Mouse (Mus musculus) forebrain, embryonic 11.5 days (tissue): ENCODE data around the gene Plgrkt. TPM values are rescaled to one million over a fixed set of nuclear protein-coding genes. Genes with fewer than 3 reads are reported as not detected.
A peak's percentile ranks its signal among the peaks of the same experiment; 100 is the strongest.

Experiments used
- ATAC-seq: fragments of 200-750 bp; cut with Nextera tagmentation; replicated peaks from 2 replicates; pipeline ENCODE4 v1.8.0; 2017; ENCODE audit warnings: moderate TSS enrichment; ENCODE audit not compliant: low FRiP score
- DNase-seq: peaks from one replicate; pipeline ENCODE4 v3.0.0-alpha.2; 2017; ENCODE audit warnings: low spot score
- H3K27ac ChIP-seq: fragments of 300-500 bp; sonication (generic); 2 replicates; pipeline ENCODE4 v1.5.1; 2014; ENCODE audit warnings: low read depth, low read length
- H3K27me3 ChIP-seq: fragments of 300-500 bp; sonication (generic); 2 replicates; pipeline ENCODE4 v1.6.1; 2014; ENCODE audit warnings: mild to moderate bottlenecking, low read length, mixed read lengths; ENCODE audit not compliant: control insufficient read depth, insufficient read depth
- H3K36me3 ChIP-seq: fragments of 300-500 bp; sonication (generic); 2 replicates; pipeline ENCODE4 v1.6.1; 2014; ENCODE audit warnings: mild to moderate bottlenecking, low read length, moderate library complexity, mixed read lengths; ENCODE audit not compliant: control insufficient read depth, insufficient read depth
- H3K4me1 ChIP-seq: fragments of 300-500 bp; sonication (generic); replicated peaks from 2 replicates; pipeline ENCODE4 v1.6.1; 2014; ENCODE audit warnings: low read length, mixed read lengths; ENCODE audit not compliant: control insufficient read depth, insufficient read depth
- H3K4me2 ChIP-seq: fragments of 300-500 bp; sonication (generic); 2 replicates; pipeline ENCODE4 v1.6.1; 2014; ENCODE audit warnings: low read depth, mild to moderate bottlenecking, low read length, moderate library complexity, mixed read lengths; ENCODE audit not compliant: severe bottlenecking
- H3K4me3 ChIP-seq: fragments of 300-500 bp; sonication (generic); 2 replicates; pipeline ENCODE4 v1.5.1; 2014; ENCODE audit warnings: low read depth, low read length
- H3K9ac ChIP-seq: fragments of 300-500 bp; sonication (generic); 2 replicates; pipeline ENCODE4 v1.6.1; 2014; ENCODE audit warnings: low read length
- H3K9me3 ChIP-seq: fragments of 300-500 bp; sonication (generic); 2 replicates; pipeline ENCODE4 v1.6.1; 2016; ENCODE audit warnings: low read length, mixed read lengths; ENCODE audit not compliant: control insufficient read depth
- WGBS: fragments of 180-500 bp; shearing (Covaris S2); extraction: QIAGEN DNeasy Blood & Tissue Kit; methylation state at CpG from one replicate; pipeline ENCODE4 v1.1.7; 2014; 5-methylcytosine and 5-hydroxymethylcytosine counted together
- polyA plus RNA-seq: library from polyadenylated mRNA; unstranded; fragments of >200 nt; fragmentation: Nextera tagmentation; extraction: Ambion mirVana; gene quantifications from 2 replicates; pipeline ENCODE4 v1.2.1, GENCODE M21; 2014

Gene Plgrkt
- polyA plus RNA-seq, 1 experiment from 2014 or later = 55.7 TPM

- H3K4me1 ChIP-seq = no peaks in the 10 kb centered on the region
- no peak overlapping the region for H3K27ac ChIP-seq
- H3K36me3 ChIP-seq = no peaks in the 10 kb centered on the region
- WGBS = 97% methylated on average over 4 of the region's 4 CpGs
- ATAC-seq (no peak), DNase-seq (no peak)
- H3K4me2 ChIP-seq = no peak overlapping the region
- no peak overlapping the region for H3K9ac ChIP-seq
- no peaks in the 10 kb centered on the region for H3K9me3 ChIP-seq
- H3K27me3 ChIP-seq = no peaks in the 10 kb centered on the region
- no peak overlapping the region for H3K4me3 ChIP-seq
These were observed 36.1 kb upstream of the Plgrkt start for GRCm38 (mm10) chr19:29403251-29403650.

GRCm38 (mm10) chr19:29402621-29403020 lies 35.4 kb upstream of the Plgrkt start:
- Histone ChIP-seq H3K9ac (no peak overlapping the region), H3K4me2 (no peak overlapping the region), H3K27ac (no peak overlapping the region), H3K36me3 (no peaks in the 10 kb centered on the region), H3K4me3 (no peak overlapping the region), H3K27me3 (no peaks in the 10 kb centered on the region), H3K4me1 (no peaks in the 10 kb centered on the region), H3K9me3 (no peaks in the 10 kb centered on the region; the same call in 1 of the 2 replicates)
- ATAC-seq (no peak), DNase-seq (peak; percentile 15)
- WGBS = 94% methylated on average over 4 of the region's 4 CpGs

- peak; percentile 4 for DNase-seq
- 88% methylated on average over 3 of the region's 3 CpGs for WGBS
- H3K27ac ChIP-seq = no peak overlapping the region
These were observed 33.3 kb upstream of the Plgrkt start for GRCm38 (mm10) chr19:29400466-29400865.

GRCm38 (mm10) chr19:29399786-29400185 lies 32.6 kb upstream of the Plgrkt start:
- H3K36me3 ChIP-seq = no peaks in the 10 kb centered on the region
- no peak overlapping the region for H3K27ac ChIP-seq
- H3K4me1 ChIP-seq = no peaks in the 10 kb centered on the region
- H3K27me3 ChIP-seq = no peaks in the 10 kb centered on the region
- ATAC-seq (no peak), DNase-seq (no peak)
- no peak overlapping the region for H3K9ac ChIP-seq
- no peak overlapping the region for H3K4me3 ChIP-seq
- WGBS = 96% methylated on average over 4 of the region's 4 CpGs
- no peak overlapping the region for H3K4me2 ChIP-seq
- H3K9me3 ChIP-seq = no peaks in the 10 kb centered on the region; the same call in 1 of the 2 replicates

More at GRCm38 (mm10) chr19:29400466-29400865, 33.3 kb upstream of the Plgrkt start:
- Histone ChIP-seq H3K4me2 (no peak overlapping the region), H3K9ac (no peak overlapping the region), H3K9me3 (no peaks in the 10 kb centered on the region; the same call in 1 of the 2 replicates), H3K4me3 (no peak overlapping the region), H3K36me3 (no peaks in the 10 kb centered on the region), H3K27me3 (no peaks in the 10 kb centered on the region), H3K4me1 (no peaks in the 10 kb centered on the region)
- no peak for ATAC-seq

- WGBS = 84% methylated on average over 1 of the region's 1 CpGs
- DNase-seq (no peak), ATAC-seq (no peak)
- H3K4me3 ChIP-seq = no peak overlapping the region
- H3K9me3 ChIP-seq = no peaks in the 10 kb centered on the region; the same call in 1 of the 2 replicates
- H3K27me3 ChIP-seq = no peaks in the 10 kb centered on the region
- no peak overlapping the region for H3K4me2 ChIP-seq
- no peak overlapping the region for H3K27ac ChIP-seq
- no peaks in the 10 kb centered on the region for H3K36me3 ChIP-seq
- no peaks in the 10 kb centered on the region for H3K4me1 ChIP-seq
- H3K9ac ChIP-seq = no peak overlapping the region
These were observed 29.2 kb upstream of the Plgrkt start for GRCm38 (mm10) chr19:29396353-29396752.

GRCm38 (mm10) chr19:29394721-29395120 lies 27.5 kb upstream of the Plgrkt start:
- H3K27me3 ChIP-seq = no peaks in the 10 kb centered on the region
- no peak overlapping the region for H3K9ac ChIP-seq
- H3K4me3 ChIP-seq = no peak overlapping the region
- H3K4me1 ChIP-seq = no peaks in the 10 kb centered on the region
- no peaks in the 10 kb centered on the region for H3K36me3 ChIP-seq
- no peak overlapping the region for H3K4me2 ChIP-seq
- DNase-seq = peak; percentile 28
- H3K27ac ChIP-seq = no peak overlapping the region
- ATAC-seq = no peak
- 95% methylated on average over 2 of the region's 2 CpGs for WGBS
- H3K9me3 ChIP-seq = no peaks in the 10 kb centered on the region; the same call in 1 of the 2 replicates

- H3K9me3 ChIP-seq = no peaks in the 10 kb centered on the region; the same call in 1 of the 2 replicates
- H3K4me3 ChIP-seq = no peak overlapping the region
- H3K27me3 ChIP-seq = no peaks in the 10 kb centered on the region
- DNase-seq (peak; percentile 20), ATAC-seq (no peak)
- H3K9ac ChIP-seq = no peak overlapping the region
- H3K27ac ChIP-seq = no peak overlapping the region
- H3K36me3 ChIP-seq = no peaks in the 10 kb centered on the region
- WGBS = 92% methylated on average over 9 of the region's 9 CpGs
- H3K4me1 ChIP-seq = no peaks in the 10 kb centered on the region
- no peak overlapping the region for H3K4me2 ChIP-seq
These were observed 26.1 kb upstream of the Plgrkt start for GRCm38 (mm10) chr19:29393333-29393732.

- H3K4me3 ChIP-seq = no peak overlapping the region
- no peak overlapping the region for H3K9ac ChIP-seq
- no peaks in the 10 kb centered on the region for H3K27me3 ChIP-seq
- DNase-seq (peak; percentile 3), ATAC-seq (no peak)
- H3K27ac ChIP-seq = no peak overlapping the region
- no peak overlapping the region for H3K4me2 ChIP-seq
- H3K4me1 ChIP-seq = no peaks in the 10 kb centered on the region
- H3K9me3 ChIP-seq = no peaks in the 10 kb centered on the region
- 74% methylated on average over 4 of the region's 4 CpGs for WGBS
- H3K36me3 ChIP-seq = no peaks in the 10 kb centered on the region
These were observed 24.1 kb upstream of the Plgrkt start for GRCm38 (mm10) chr19:29391279-29391678.

GRCm38 (mm10) chr19:29390483-29390882 lies 23.3 kb upstream of the Plgrkt start:
- 96% methylated on average over 5 of the region's 5 CpGs for WGBS
- Histone ChIP-seq H3K4me1 (no peaks in the 10 kb centered on the region), H3K27ac (no peak overlapping the region), H3K9me3 (no peaks in the 10 kb centered on the region), H3K27me3 (no peaks in the 10 kb centered on the region), H3K4me3 (no peak overlapping the region), H3K9ac (no peak overlapping the region), H3K4me2 (no peak overlapping the region), H3K36me3 (no peaks in the 10 kb centered on the region)
- ATAC-seq (no peak), DNase-seq (peak; percentile 28)
